Mouse (Mus musculus) lung, adult 2 months (tissue): ENCODE measurements around the gene Ppox. TPM values are rescaled to one million over a fixed set of nuclear protein-coding genes. Genes with fewer than 3 reads are reported as not detected.

Experiments
- DNase-seq: peaks from one replicate; pipeline ENCODE4 v3.0.0; 2022
- H3K4me1 ChIP-seq: fragments of 200-500 bp; 2 replicates; pipeline ENCODE4 v1.6.1; 2011; ENCODE audit warnings: low read length; ENCODE audit not compliant: control insufficient read depth, insufficient read depth
- H3K4me3 ChIP-seq: fragments of 200-500 bp; replicated peaks from 2 replicates; pipeline ENCODE3; 2011; ENCODE audit warnings: low read depth, mild to moderate bottlenecking, control low read depth, low read length; ENCODE audit errors: extremely low read depth
- CTCF ChIP-seq: fragments of 200-500 bp; IDR thresholded peaks from 2 replicates; pipeline ENCODE4 v1.5.1; 2011; ENCODE audit warnings: mild to moderate bottlenecking, low read length, control low read depth; ENCODE audit not compliant: insufficient read depth
- POLR2A ChIP-seq: fragments of 200-500 bp; IDR thresholded peaks from 2 replicates; pipeline ENCODE4 v1.6.1; 2011; ENCODE audit warnings: low read depth, mild to moderate bottlenecking, control low read depth, low read length, borderline replicate concordance; ENCODE audit errors: extremely low read depth
- WGBS: fragments of 180-500 bp; shearing (Covaris S2); methylation state at CpG from one replicate; pipeline ENCODE4 v1.1.7; 2018; 5-methylcytosine and 5-hydroxymethylcytosine counted together
- polyA plus RNA-seq: library from polyadenylated mRNA; depleted of rRNA; stranded (reverse); fragments of >200 nt; gene quantifications from 2 replicates; pipeline ENCODE4 v1.2.3, GENCODE M21; 2012

The Ppox gene
- polyA plus RNA-seq, 1 experiment = 49.0 TPM

- Histone ChIP-seq H3K4me1 (peaks cover 6% of the 10 kb centered on the region; the same call in 1 of the 2 replicates), H3K4me3 (no peak overlapping the region)
- no peak for DNase-seq
- no peak for TF ChIP-seq CTCF
- TF ChIP-seq POLR2A = no peak
- 82% methylated on average over 9 of the region's 9 CpGs for WGBS
Measured at GRCm38 (mm10) chr1:171257781-171258180, 23.2 kb downstream of the Ppox start.

GRCm38 (mm10) chr1:171256937-171257548, 23.9 kb downstream of the Ppox start:
- 58% methylated on average over 15 of the region's 15 CpGs for WGBS
- no peak overlapping the region for H3K4me3 ChIP-seq
- H3K4me1 ChIP-seq = peaks cover 6% of the 10 kb centered on the region; the same call in 1 of the 2 replicates
- TF ChIP-seq CTCF (peak; percentile 43), POLR2A (no peak)
- peak; percentile 50 for DNase-seq

- H3K4me1 ChIP-seq = peaks cover 6% of the 10 kb centered on the region; the same call in 1 of the 2 replicates
- TF ChIP-seq POLR2A (no peak), CTCF (no peak)
- 85% methylated on average over 24 of the region's 24 CpGs for WGBS
- no peak overlapping the region for H3K4me3 ChIP-seq
- no peak for DNase-seq
Measured at GRCm38 (mm10) chr1:171256095-171256818, 24.7 kb downstream of the Ppox start.

GRCm38 (mm10) chr1:171252415-171252814, 28.6 kb downstream of the Ppox start:
- no peak overlapping the region for H3K4me3 ChIP-seq

GRCm38 (mm10) chr1:171251594-171252324, 29.2 kb downstream of the Ppox start:
- 30% methylated on average over 13 of the region's 13 CpGs for WGBS
- DNase-seq = no peak
- no peak for TF ChIP-seq POLR2A
- no peak for TF ChIP-seq CTCF
- peaks cover 15% of the 10 kb centered on the region for H3K4me1 ChIP-seq
- no peak overlapping the region for H3K4me3 ChIP-seq

More at GRCm38 (mm10) chr1:171252415-171252814, 28.6 kb downstream of the Ppox start:
- TF ChIP-seq POLR2A (no peak), CTCF (no peak)
- WGBS = 78% methylated on average over 17 of the region's 17 CpGs
- no peak for DNase-seq
- peaks cover 15% of the 10 kb centered on the region for H3K4me1 ChIP-seq

- no peak for DNase-seq
- no peak within 1 kb of the TSS for H3K4me3 ChIP-seq
- WGBS = 31% methylated on average over 26 of the region's 26 CpGs
Measured at GRCm38 (mm10) chr1:171250680-171251593, 30.0 kb downstream of the Ppox start, which contains the start of gene Ndufs2. Gene Ndufs2, minus strand, starts transcription at chr1:171251388.

GRCm38 (mm10) chr1:171249913-171250600, 30.9 kb downstream of the Ppox start, which contains the start of gene Adamts4:
Gene Adamts4, plus strand, starts transcription at chr1:171250421.
- Histone ChIP-seq H3K4me1 (peaks cover 15% of the 10 kb centered on the region), H3K4me3 (no peak within 1 kb of the TSS)
- WGBS = 32% methylated on average over 5 of the region's 5 CpGs
- no peak for TF ChIP-seq POLR2A
- no peak for TF ChIP-seq CTCF
- no peak for DNase-seq

More at GRCm38 (mm10) chr1:171250680-171251593, 30.0 kb downstream of the Ppox start, which contains the start of gene Ndufs2:
- TF ChIP-seq CTCF (no peak), POLR2A (no peak)
- peaks cover 15% of the 10 kb centered on the region for H3K4me1 ChIP-seq
